Mouse (Mus musculus) CH12.LX (cell line): ENCODE data around the gene Stt3b. TPM values are rescaled to one million over a fixed set of nuclear protein-coding genes. Genes with fewer than 3 reads are reported as not detected.

Experiments
- DNase-seq: peaks from one replicate; pipeline ENCODE4 v3.0.0-alpha.2; 2013; ENCODE audit errors: extremely low read depth
- H3K27ac ChIP-seq: 2 replicates; pipeline ENCODE4 v1.5.1; 2012; ENCODE audit warnings: low read depth, mild to moderate bottlenecking, control low read depth, moderate library complexity; ENCODE audit not compliant: insufficient read depth
- H3K27me3 ChIP-seq: replicated peaks from 2 replicates; pipeline ENCODE3; 2012; ENCODE audit warnings: inconsistent platforms
- H3K36me3 ChIP-seq, 2 experiments: replicated peaks in 1 of 2; 2 replicates each; pipeline versions ENCODE3 to v1.6.1; 2012; ENCODE audit warnings: inconsistent platforms in 1 of 2, low read length in 1 of 2, mild to moderate bottlenecking in 1 of 2, mixed read lengths in 1 of 2, moderate library complexity in 1 of 2; ENCODE audit not compliant: control insufficient read depth in 1 of 2, insufficient read depth in 1 of 2
- H3K4me1 ChIP-seq, 2 experiments: 2 replicates each; pipeline ENCODE4 v1.6.1; 2012; ENCODE audit warnings: inconsistent platforms in 1 of 2, moderate library complexity in 1 of 2; ENCODE audit not compliant: insufficient read depth in 2 of 2, control insufficient read depth in 1 of 2
- H3K4me2 ChIP-seq: 2 replicates; pipeline ENCODE4 v1.6.1; 2012; ENCODE audit warnings: low read depth, mild to moderate bottlenecking, control low read depth; ENCODE audit not compliant: poor library complexity, insufficient read depth, severe bottlenecking
- H3K4me3 ChIP-seq, 3 experiments: fragments of 150-350 bp in 1 of 3; sonication (generic) in 1 of 3; replicated peaks in 1 of 3; 2 replicates each; pipeline versions ENCODE3 to v1.5.1; 2011 to 2012; ENCODE audit warnings: low read depth in 2 of 3, low read length in 2 of 3, mild to moderate bottlenecking in 2 of 3, moderate library complexity in 2 of 3, control low read depth in 1 of 3, improper control_type of control experiment in 1 of 3, inconsistent platforms in 1 of 3, mixed read lengths in 1 of 3; ENCODE audit not compliant: poor library complexity in 1 of 3
- H3K79me2 ChIP-seq: replicated peaks from 2 replicates; pipeline ENCODE4 v1.6.1; 2012; ENCODE audit warnings: mild to moderate bottlenecking, moderate library complexity; ENCODE audit not compliant: control insufficient read depth, poor library complexity, insufficient read depth, severe bottlenecking; ENCODE audit errors: extremely low read depth
- H3K9ac ChIP-seq: 2 replicates; pipeline ENCODE4 v1.6.1; 2012; ENCODE audit warnings: low read depth, mild to moderate bottlenecking, control low read depth, moderate library complexity; ENCODE audit not compliant: insufficient read depth
- H3K9me3 ChIP-seq: replicated peaks from 2 replicates; pipeline ENCODE3; 2012; ENCODE audit warnings: low read length, inconsistent platforms, mixed read lengths
- CHD1 ChIP-seq: IDR thresholded peaks from 2 replicates; pipeline ENCODE4 v1.6.1; 2012; ENCODE audit warnings: low read depth, low read length, improper control_type of control experiment, inconsistent platforms
- CHD2 ChIP-seq: IDR thresholded peaks from 2 replicates; pipeline ENCODE4 v1.6.1; 2011; ENCODE audit warnings: low read length, improper control_type of control experiment
- ELF1 ChIP-seq: IDR thresholded peaks from 2 replicates; pipeline ENCODE4 v1.6.1; 2014; ENCODE audit warnings: low read depth, mild to moderate bottlenecking, inconsistent platforms, low read length, improper control_type of control experiment
- ETS1 ChIP-seq: conservative IDR thresholded peaks from 2 replicates; pipeline ENCODE4 v1.6.1; 2012; ENCODE audit warnings: low read depth, mild to moderate bottlenecking, inconsistent platforms, low read length, improper control_type of control experiment, moderate library complexity
- HCFC1 ChIP-seq: IDR thresholded peaks from 2 replicates; pipeline ENCODE4 v1.6.1; 2012; ENCODE audit warnings: low read depth, mild to moderate bottlenecking, inconsistent platforms, low read length, improper control_type of control experiment
- IRF4 ChIP-seq: IDR thresholded peaks from 2 replicates; pipeline ENCODE4 v1.6.1; 2014; ENCODE audit warnings: low read depth, mild to moderate bottlenecking, inconsistent platforms, low read length, improper control_type of control experiment
- JUND ChIP-seq: conservative IDR thresholded peaks from 2 replicates; pipeline ENCODE4 v1.6.1; 2011; ENCODE audit warnings: low read depth, low read length, improper control_type of control experiment
- KAT2A ChIP-seq: IDR thresholded peaks from 2 replicates; pipeline ENCODE4 v1.6.1; 2012; ENCODE audit warnings: low read length, improper control_type of control experiment, inconsistent platforms; ENCODE audit not compliant: insufficient replicate concordance
- MAX ChIP-seq: IDR thresholded peaks from 2 replicates; pipeline ENCODE4 v1.6.1; 2011; ENCODE audit warnings: low read length, improper control_type of control experiment
- MAZ ChIP-seq: IDR thresholded peaks from 2 replicates; pipeline ENCODE4 v1.6.1; 2012; ENCODE audit warnings: low read depth, mild to moderate bottlenecking, inconsistent platforms, low read length, improper control_type of control experiment, moderate library complexity
- MXI1 ChIP-seq: IDR thresholded peaks from 2 replicates; pipeline ENCODE4 v1.6.1; 2011; ENCODE audit warnings: mild to moderate bottlenecking, low read depth, low read length, improper control_type of control experiment
- NELFE ChIP-seq: IDR thresholded peaks from 2 replicates; pipeline ENCODE4 v1.6.1; 2011; ENCODE audit warnings: low read depth, low read length, improper control_type of control experiment
- PAX5 ChIP-seq: IDR thresholded peaks from 2 replicates; pipeline ENCODE4 v1.6.1; 2012; ENCODE audit warnings: low read length, inconsistent platforms, mixed read lengths
- POLR2A ChIP-seq: IDR thresholded peaks from 2 replicates; pipeline ENCODE4 v1.6.1; 2011; ENCODE audit warnings: low read depth, mild to moderate bottlenecking, improper control_type of control experiment, low read length
- RCOR1 ChIP-seq: conservative IDR thresholded peaks from 2 replicates; pipeline ENCODE4 v1.6.1; 2012; ENCODE audit warnings: low read depth, mild to moderate bottlenecking, inconsistent platforms, low read length, improper control_type of control experiment
- TBP ChIP-seq: conservative IDR thresholded peaks from 2 replicates; pipeline ENCODE4 v1.6.1; 2011; ENCODE audit warnings: low read depth, low read length, improper control_type of control experiment
- TCF12 ChIP-seq: IDR thresholded peaks from 2 replicates; pipeline ENCODE4 v1.6.1; 2014; ENCODE audit warnings: low read depth, mild to moderate bottlenecking, inconsistent platforms, low read length, improper control_type of control experiment
- UBTF ChIP-seq: IDR thresholded peaks from 2 replicates; pipeline ENCODE4 v1.6.1; 2012; ENCODE audit warnings: low read depth, mild to moderate bottlenecking, inconsistent platforms, low read length, improper control_type of control experiment, moderate library complexity
- USF1 ChIP-seq: IDR thresholded peaks from 2 replicates; pipeline ENCODE4 v1.6.1; 2014; ENCODE audit warnings: low read depth, mild to moderate bottlenecking, inconsistent platforms, low read length, improper control_type of control experiment
- ZKSCAN1 ChIP-seq: IDR thresholded peaks from 2 replicates; pipeline ENCODE4 v1.6.1; 2012; ENCODE audit warnings: low read depth, inconsistent platforms, low read length, improper control_type of control experiment, borderline replicate concordance
- ZNF384 ChIP-seq: IDR thresholded peaks from 2 replicates; pipeline ENCODE4 v1.6.1; 2012; ENCODE audit warnings: low read depth, low read length, improper control_type of control experiment, inconsistent platforms
- dilution Hi-C: fragments of 300-500 bp; cut with MboI; formaldehyde crosslinking; loops from 2 replicates; pipeline ENCODE4 v1.14.3; 2020; ENCODE audit warnings: low sequenced_read_pairs; ENCODE audit not compliant: extremely low pct_unique_long_range_greater_than_20kb, extremely low pct_ligation_motif_present
- in situ Hi-C: fragments of 300-500 bp; cut with MboI; formaldehyde crosslinking; loops from 3 replicates; pipeline ENCODE4 v1.14.3; 2019; ENCODE audit warnings: low sequenced_read_pairs, low pct_ligation_motif_present, low pct_unique_long_range_greater_than_20kb, mixed read lengths
- polyA plus RNA-seq: library from polyadenylated mRNA; unstranded; fragments of >175 nt; gene quantifications from 2 replicates; pipeline ENCODE4 v1.2.1, GENCODE M21; 2012; ENCODE audit warnings: low read depth; ENCODE audit not compliant: insufficient read length
- total RNA-seq, 2 experiments: library from RNA; depleted of rRNA; stranded (reverse); fragments of 300-350 nt in 1 of 2; fragments of >200 nt in 1 of 2; gene quantifications; 2 replicates each; pipeline ENCODE4 v1.2.3; 2012 to 2014

Gene Stt3b
- total and polyA plus RNA-seq, 3 experiments, result 103 to 155 (median 118) TPM

GRCm38 (mm10) chr9:115304149-115304548 is 6.1 kb downstream of the Stt3b start:
- Histone ChIP-seq H3K4me2 (no peak overlapping the region), H3K79me2 (peaks cover 90% of the 10 kb centered on the region), H3K27ac (no peak overlapping the region), H3K9ac (no peak overlapping the region), H3K36me3 (peaks cover 10 to 27% of the 10 kb centered on the region in 2 experiments), H3K27me3 (no peaks in the 10 kb centered on the region), H3K4me1 (peaks cover 15 to 63% of the 10 kb centered on the region in 2 experiments), H3K4me3 (no peak overlapping the region), H3K9me3 (no peaks in the 10 kb centered on the region)
- TF ChIP-seq ELF1 (no peak), ZNF384 (peak; percentile 58; the same call in 1 of the 2 replicates)
- dilution Hi-C loops (no loop called here), in situ Hi-C loops (no loop called here)
- DNase-seq, result no peak

- Histone ChIP-seq H3K4me1 (peaks cover 15 to 81% of the 10 kb centered on the region in 2 experiments), H3K9me3 (no peaks in the 10 kb centered on the region), H3K27ac (no peak overlapping the region), H3K79me2 (peaks cover 78% of the 10 kb centered on the region), H3K27me3 (no peaks in the 10 kb centered on the region), H3K4me3 (no peak overlapping the region), H3K4me2 (no peak overlapping the region), H3K9ac (no peak overlapping the region), H3K36me3 (peaks cover 12 to 37% of the 10 kb centered on the region in 2 experiments)
- no peak for TF ChIP-seq JUND
- TF ChIP-seq KAT2A, result no peak
- no peak for TF ChIP-seq MAX
- no peak for TF ChIP-seq HCFC1
- TF ChIP-seq NELFE, result no peak
- no peak for TF ChIP-seq MAZ
- TF ChIP-seq UBTF, result no peak
- no peak for TF ChIP-seq IRF4
- no peak for TF ChIP-seq ETS1
- no peak for TF ChIP-seq CHD1
- no peak for TF ChIP-seq CHD2
- TF ChIP-seq ZKSCAN1, result no peak
- TF ChIP-seq TCF12, result no peak
- TF ChIP-seq USF1, result no peak
- no peak for TF ChIP-seq MXI1
- no peak for TF ChIP-seq POLR2A
- no peak for TF ChIP-seq PAX5
- no peak for TF ChIP-seq RCOR1
- no peak for TF ChIP-seq TBP
- in situ Hi-C loops, result no loop called here
- dilution Hi-C loops, result no loop called here
- DNase-seq, result no peak
Measured at GRCm38 (mm10) chr9:115301593-115301992, 8.6 kb downstream of the Stt3b start.
